Mouse (Mus musculus): ENCODE measurements around the gene Dennd6b. TPM values are rescaled to one million over a fixed set of nuclear protein-coding genes. Genes with fewer than 3 reads are reported as not detected.

The Dennd6b gene
- polyA plus RNA-seq, 1 experiment from 2014 or later, result 44.0 TPM

- 2% methylated on average over 24 of the region's 25 CpGs for WGBS
- Histone ChIP-seq H3K36me3 (replicated peaks) (peaks cover 27% of the 10 kb centered on the region), H3K4me3 (replicated peaks) (peak overlapping the region; percentile 69), H3K4me1 (peaks cover 50% of the 10 kb centered on the region), H3K4me2 (peak overlapping the region; percentile 79), H3K9me3 (no peaks in the 10 kb centered on the region), H3K9ac (peak overlapping the region; percentile 79), H3K27ac (peak overlapping the region; percentile 91), H3K27me3 (peaks cover 13% of the 10 kb centered on the region)
- no peak for ATAC-seq (ENCODE audit: low FRiP score)
These were observed 47.6 kb downstream of the Dennd6b start for GRCm38 (mm10) chr15:89148496-89149270.

DNA sequence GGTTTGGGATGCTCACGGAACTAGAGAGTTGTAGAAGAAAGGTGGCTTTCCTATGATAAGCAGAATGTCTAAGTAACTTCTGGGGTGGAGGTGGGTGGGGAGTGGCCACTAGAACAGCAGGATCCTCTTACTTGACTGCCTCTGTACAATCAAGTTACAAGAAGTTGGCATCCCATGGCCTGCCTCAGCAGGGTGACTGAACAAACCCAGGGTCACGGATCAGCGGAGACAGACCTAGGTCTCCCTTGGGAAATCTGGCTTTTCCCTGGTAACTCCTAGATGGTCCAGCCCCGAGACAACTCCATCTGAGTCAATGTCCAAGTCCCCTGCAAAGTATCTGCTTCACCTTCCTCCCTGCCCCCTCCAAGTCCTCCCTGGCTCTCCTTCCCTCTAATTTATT, 48.4 kb downstream of the Dennd6b start:
- Histone ChIP-seq H3K36me3 (replicated peaks) (peaks cover 31% of the 10 kb centered on the region), H3K9me3 (no peaks in the 10 kb centered on the region), H3K4me1 (peaks cover 49% of the 10 kb centered on the region), H3K4me3 (replicated peaks) (peak overlapping the region; percentile 69), H3K9ac (peak overlapping the region; percentile 79), H3K27me3 (peaks cover 13% of the 10 kb centered on the region), H3K27ac (no peak overlapping the region), H3K4me2 (peak overlapping the region; percentile 79)
- no peak for ATAC-seq (ENCODE audit: low FRiP score)
- WGBS, result 45% methylated on average over 4 of the region's 4 CpGs

GRCm38 (mm10) chr15:89147456-89147855, 48.8 kb downstream of the Dennd6b start:
- Histone ChIP-seq H3K4me1 (peaks cover 45% of the 10 kb centered on the region), H3K9ac (peak overlapping the region; percentile 55; the same call in 1 of the 2 replicates)

DNA sequence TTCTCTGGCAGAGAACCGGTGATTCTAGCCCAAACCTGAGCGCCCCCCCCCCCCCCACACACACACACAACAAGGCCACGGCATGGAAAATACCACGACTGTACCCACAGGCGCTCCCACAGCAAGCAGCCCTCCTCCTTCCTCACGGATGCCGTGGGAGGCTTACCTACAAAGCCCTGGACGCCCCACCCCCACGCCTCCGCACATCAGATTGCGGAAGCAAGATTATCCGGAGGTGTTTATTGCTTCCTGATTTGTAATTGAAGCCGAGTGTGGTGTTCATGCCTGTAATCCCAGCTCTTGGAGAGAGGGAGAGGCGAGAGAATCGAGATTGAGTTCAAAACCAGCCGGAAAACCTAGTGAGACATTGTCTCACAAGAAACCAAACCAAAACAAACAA, 49.3 kb downstream of the Dennd6b start:
- peak overlapping the region; percentile 69 for H3K4me3 ChIP-seq (replicated peaks)
- peak overlapping the region; percentile 55 for H3K9ac ChIP-seq
- H3K9me3 ChIP-seq, result no peaks in the 10 kb centered on the region
- H3K27me3 ChIP-seq, result peaks cover 13% of the 10 kb centered on the region
- 9% methylated on average over 15 of the region's 16 CpGs for WGBS
- peaks cover 37% of the 10 kb centered on the region for H3K36me3 ChIP-seq (replicated peaks)
- peaks cover 41% of the 10 kb centered on the region for H3K4me1 ChIP-seq
- H3K4me2 ChIP-seq, result peak overlapping the region; percentile 79
- ATAC-seq (ENCODE audit: low FRiP score), result no peak
- H3K27ac ChIP-seq, result peak overlapping the region; percentile 33; the same call in 1 of the 2 replicates

More at GRCm38 (mm10) chr15:89147456-89147855, 48.8 kb downstream of the Dennd6b start:
- H3K27ac ChIP-seq, result 0 out of 2 replicates have a peak overlapping the region, but pooled peaks have one; percentile 33
- H3K4me3 ChIP-seq (replicated peaks), result peak overlapping the region; percentile 69
- H3K9me3 ChIP-seq, result no peaks in the 10 kb centered on the region
- H3K27me3 ChIP-seq, result peaks cover 13% of the 10 kb centered on the region
- H3K4me2 ChIP-seq, result peak overlapping the region; percentile 79
- 17% methylated on average over 10 of the region's 10 CpGs for WGBS
- H3K36me3 ChIP-seq (replicated peaks), result peaks cover 36% of the 10 kb centered on the region
- no peak for ATAC-seq (ENCODE audit: low FRiP score)

- Histone ChIP-seq H3K4me3 (replicated peaks) (peak overlapping the region; percentile 69), H3K4me1 (peaks cover 38% of the 10 kb centered on the region), H3K9me3 (no peaks in the 10 kb centered on the region), H3K27me3 (peaks cover 17% of the 10 kb centered on the region), H3K4me2 (peak overlapping the region; percentile 79), H3K36me3 (replicated peaks) (peaks cover 37% of the 10 kb centered on the region), H3K27ac (peak overlapping the region; percentile 33; the same call in 1 of the 2 replicates), H3K9ac (peak overlapping the region; percentile 55)
- WGBS, result 5% methylated on average over 27 of the region's 27 CpGs
- ATAC-seq (ENCODE audit: low FRiP score), result peak; percentile 39; the same call in 1 of the 2 replicates
These were observed 49.8 kb downstream of the Dennd6b start for GRCm38 (mm10) chr15:89146537-89146936.

DNA sequence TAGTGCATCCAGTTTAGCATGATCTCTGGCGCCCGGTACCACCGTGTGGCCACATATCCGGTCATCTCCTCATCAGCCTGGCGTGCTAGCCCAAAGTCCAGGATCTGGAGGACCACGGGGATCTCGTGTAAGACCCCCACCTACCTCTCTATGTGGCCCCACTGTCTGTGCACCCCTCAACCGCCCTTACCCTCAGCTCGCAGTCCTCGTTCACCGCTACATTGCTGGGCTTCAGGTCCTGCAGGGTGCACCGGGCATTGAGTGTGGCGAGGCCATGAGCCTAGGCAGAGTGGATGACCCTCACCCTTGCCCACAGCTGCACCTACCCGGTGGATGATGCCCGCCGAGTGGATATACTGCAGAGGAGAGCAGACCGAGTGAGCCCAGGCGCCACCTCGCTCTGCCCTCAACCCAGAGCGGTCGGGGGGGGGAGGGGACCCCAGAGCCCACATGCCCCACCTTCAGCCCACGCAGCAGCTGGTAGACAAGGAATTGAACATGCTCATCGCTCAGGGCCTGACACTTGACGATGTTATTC, 50.4 kb downstream of the Dennd6b start:
- Histone ChIP-seq H3K27me3 (peaks cover 24% of the 10 kb centered on the region), H3K9me3 (no peaks in the 10 kb centered on the region), H3K36me3 (replicated peaks) (peaks cover 37% of the 10 kb centered on the region), H3K9ac (no peak overlapping the region), H3K4me3 (replicated peaks) (no peak overlapping the region), H3K4me2 (peak overlapping the region; percentile 79), H3K27ac (no peak overlapping the region), H3K4me1 (peaks cover 43% of the 10 kb centered on the region)
- 79% methylated on average over 24 of the region's 24 CpGs for WGBS
- no peak for ATAC-seq (ENCODE audit: low FRiP score)

DNA sequence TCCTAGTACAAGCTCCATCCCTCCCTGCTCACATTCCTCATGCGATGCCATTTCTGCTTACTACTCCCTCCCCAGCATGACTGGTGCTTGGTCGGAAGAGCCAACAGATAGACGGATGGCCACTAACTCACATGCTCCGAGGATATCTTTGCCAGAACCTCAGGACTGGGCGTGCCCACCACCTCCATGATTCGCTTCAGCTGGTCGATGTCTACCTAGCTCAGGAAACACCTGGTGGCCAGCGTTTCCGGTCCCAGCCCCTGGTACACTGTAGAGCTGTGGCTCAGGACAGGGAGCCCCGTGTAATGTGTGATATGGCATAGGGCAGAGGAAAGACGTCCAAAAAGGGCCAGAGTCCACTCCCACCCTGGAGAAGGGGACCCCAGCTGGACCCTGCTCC, 51.3 kb downstream of the Dennd6b start:
- Histone ChIP-seq H3K4me2 (no peak overlapping the region), H3K36me3 (replicated peaks) (peaks cover 37% of the 10 kb centered on the region), H3K9ac (no peak overlapping the region), H3K27me3 (peaks cover 28% of the 10 kb centered on the region), H3K9me3 (no peaks in the 10 kb centered on the region), H3K4me1 (peaks cover 47% of the 10 kb centered on the region), H3K27ac (no peak overlapping the region), H3K4me3 (replicated peaks) (no peak overlapping the region)
- ATAC-seq (ENCODE audit: low FRiP score), result no peak
- 92% methylated on average over 11 of the region's 11 CpGs for WGBS

DNA sequence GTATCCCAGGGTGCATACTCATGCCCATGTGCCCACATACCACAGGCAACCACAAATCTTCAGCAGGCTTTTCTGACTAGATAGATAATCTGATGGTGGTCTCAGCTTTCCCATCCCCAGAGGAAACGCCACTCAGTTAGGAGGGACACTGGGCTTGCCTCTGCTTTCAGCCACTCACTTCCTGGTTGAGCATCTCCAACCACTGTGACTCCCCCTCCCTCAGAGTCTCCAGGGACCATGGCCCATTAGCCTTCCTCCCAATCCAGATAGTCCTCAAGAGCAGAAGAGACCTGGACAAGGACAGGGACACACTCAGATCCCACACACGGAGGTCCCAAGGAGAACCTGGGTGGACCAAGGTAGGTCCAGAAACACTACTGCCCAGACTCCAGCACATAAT, 53.2 kb downstream of the Dennd6b start:
- no peak overlapping the region for H3K4me2 ChIP-seq
- peaks cover 37% of the 10 kb centered on the region for H3K36me3 ChIP-seq (replicated peaks)
- no peak overlapping the region for H3K27ac ChIP-seq
- peaks cover 45% of the 10 kb centered on the region for H3K4me1 ChIP-seq
- peaks cover 32% of the 10 kb centered on the region for H3K27me3 ChIP-seq
- WGBS, result 89% methylated on average over 2 of the region's 2 CpGs
- no peak overlapping the region for H3K4me3 ChIP-seq (replicated peaks)
- no peak for ATAC-seq (ENCODE audit: low FRiP score)
- no peak overlapping the region for H3K9ac ChIP-seq
- H3K9me3 ChIP-seq, result no peaks in the 10 kb centered on the region

DNA sequence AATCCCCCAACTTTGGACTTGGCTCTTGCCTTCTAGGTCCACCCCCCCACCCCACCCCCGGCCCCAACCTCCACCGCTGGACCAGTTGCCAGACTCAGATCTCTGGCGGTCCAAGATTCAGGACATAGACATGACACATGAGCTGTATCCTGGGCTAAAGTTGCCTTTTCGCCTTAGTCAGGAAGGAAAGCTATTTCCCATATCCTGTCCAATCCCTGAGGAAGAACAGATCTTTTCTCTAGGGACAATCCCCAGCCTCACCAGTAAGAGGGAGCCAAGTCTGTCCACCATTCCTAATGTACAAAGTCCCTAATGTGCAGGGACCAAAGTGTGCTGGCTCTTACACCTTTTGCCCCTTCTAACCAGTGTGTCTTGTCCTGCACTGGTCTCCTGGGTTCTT, 54.4 kb downstream of the Dennd6b start:
- 81% methylated on average over 4 of the region's 4 CpGs for WGBS
- no peak overlapping the region for H3K4me2 ChIP-seq
- peaks cover 22% of the 10 kb centered on the region for H3K27me3 ChIP-seq
- no peak overlapping the region for H3K9ac ChIP-seq
- no peak for ATAC-seq (ENCODE audit: low FRiP score)
- no peak overlapping the region for H3K27ac ChIP-seq
- peaks cover 42% of the 10 kb centered on the region for H3K4me1 ChIP-seq
- peaks cover 37% of the 10 kb centered on the region for H3K36me3 ChIP-seq (replicated peaks)
- H3K4me3 ChIP-seq (replicated peaks), result no peak overlapping the region
- no peaks in the 10 kb centered on the region for H3K9me3 ChIP-seq

- Histone ChIP-seq H3K4me3 (replicated peaks) (no peak overlapping the region), H3K4me2 (peak overlapping the region; percentile 97; the same call in 1 of the 2 replicates), H3K4me1 (peaks cover 38% of the 10 kb centered on the region), H3K27me3 (peaks cover 22% of the 10 kb centered on the region), H3K27ac (no peak overlapping the region), H3K9ac (no peak overlapping the region), H3K9me3 (no peaks in the 10 kb centered on the region), H3K36me3 (replicated peaks) (peaks cover 37% of the 10 kb centered on the region)
- WGBS, result 27% methylated on average over 5 of the region's 5 CpGs
- no peak for ATAC-seq (ENCODE audit: low FRiP score)
These were observed 54.9 kb downstream of the Dennd6b start for GRCm38 (mm10) chr15:89141443-89141842.

DNA sequence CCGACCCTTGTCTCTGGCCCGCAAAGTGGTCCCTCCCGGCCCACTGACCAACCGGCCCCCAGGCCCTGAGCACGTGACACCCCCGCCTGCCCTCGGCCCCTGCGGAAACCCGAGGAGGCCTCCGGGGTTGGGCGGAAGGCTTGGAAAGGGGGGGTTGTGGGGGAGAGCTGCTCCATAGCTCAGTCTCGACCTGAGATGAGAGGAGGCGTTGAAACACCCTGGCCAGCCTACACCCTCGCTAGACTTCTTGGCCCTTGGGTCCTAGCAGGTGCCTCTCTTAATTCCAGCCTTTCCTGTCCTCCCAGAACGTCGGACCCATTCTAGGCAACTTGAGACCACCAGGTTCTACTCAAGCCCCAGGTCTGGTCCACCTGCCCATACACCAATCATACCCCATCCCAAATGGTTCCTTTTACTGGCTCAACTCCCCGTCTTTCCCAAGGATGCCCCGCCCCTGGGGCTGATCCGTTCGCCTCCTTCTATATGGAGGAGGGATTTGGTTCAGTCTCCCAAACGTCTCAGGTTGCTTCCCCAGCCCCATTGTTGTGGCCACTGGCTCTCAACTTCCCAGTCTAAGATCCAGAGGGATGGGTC, 55.5 kb downstream of the Dennd6b start, which contains the start of gene Mapk12:
Gene Mapk12, minus strand, starts transcription at position 45 of the 594 bp plus-strand sequence.
- WGBS, result under 1% methylated on average over 21 of the region's 21 CpGs
- Histone ChIP-seq H3K4me2 (peak within 1 kb of the TSS; percentile 97), H3K4me3 (replicated peaks) (peak within 1 kb of the TSS; percentile 52), H3K27ac (peak within 1 kb of the TSS; percentile 56), H3K9ac (peak within 1 kb of the TSS; percentile 77), H3K27me3 (peaks cover 19% of the 10 kb centered on the region), H3K36me3 (replicated peaks) (peaks cover 34% of the 10 kb centered on the region), H3K9me3 (no peaks in the 10 kb centered on the region), H3K4me1 (peaks cover 33% of the 10 kb centered on the region)
- peak; percentile 70 for ATAC-seq (ENCODE audit: low FRiP score)

DNA sequence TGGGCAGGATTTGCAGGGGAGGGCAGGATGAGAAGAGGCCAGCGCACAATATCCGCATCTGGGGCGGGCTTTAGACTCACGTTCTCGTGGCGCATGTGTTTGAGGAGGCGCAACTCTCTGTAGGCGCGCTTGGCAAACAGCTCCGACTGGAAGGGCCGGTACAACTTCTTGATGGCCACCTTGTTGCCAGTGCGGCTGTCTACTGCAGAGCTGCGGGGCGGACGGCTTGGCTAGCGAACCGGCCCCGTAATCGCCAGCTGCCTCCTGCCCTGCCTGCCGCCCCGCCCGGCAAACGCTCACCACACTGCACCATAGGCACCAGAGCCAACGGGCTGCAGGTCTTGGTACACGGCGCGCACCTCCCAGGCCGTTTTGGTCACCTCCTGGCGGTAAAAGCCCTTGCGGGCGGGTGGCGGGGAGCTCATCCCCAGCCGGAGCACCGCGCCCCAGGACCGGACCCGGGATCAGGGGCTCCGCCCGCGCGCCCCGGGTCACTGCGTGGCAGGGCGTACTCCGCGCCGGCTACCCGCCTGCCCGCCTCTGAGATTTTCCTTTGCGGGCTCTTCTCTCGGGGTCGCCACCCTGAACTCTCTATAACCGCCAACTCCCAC, 56.1 kb downstream of the Dennd6b start:
- Histone ChIP-seq H3K4me3 (replicated peaks) (peak overlapping the region; percentile 52), H3K4me1 (peaks cover 33% of the 10 kb centered on the region), H3K36me3 (replicated peaks) (peaks cover 29% of the 10 kb centered on the region), H3K9me3 (no peaks in the 10 kb centered on the region), H3K9ac (peak overlapping the region; percentile 77), H3K27ac (peak overlapping the region; percentile 56), H3K27me3 (peaks cover 19% of the 10 kb centered on the region), H3K4me2 (peak overlapping the region; percentile 97)
- under 1% methylated on average over 53 of the region's 53 CpGs for WGBS
- peak; percentile 61 for ATAC-seq (ENCODE audit: low FRiP score)

Measured in forebrain, embryonic 12.5 days (tissue).